9 mouse cellular contexts compared by ENCODE assay signal in genomic region chr5:107947548-107947947, GRCm38 (mm10). TPM values are rescaled to one million over a fixed set of nuclear protein-coding genes. Genes with fewer than 3 reads are reported as not detected.
DNase-seq lines count a peak whose midpoint lies in the region; ATAC-seq and TF ChIP-seq lines count a peak whose summit lies in the region.
"Had no signal": no experiment of that assay in that cellular context is flagged by ENCODE, and none has a peak within 500 bp of the region (broad histone marks: within the 10 kb centered on the region; RNA-seq: fewer than 3 reads in every experiment).

No protein-coding gene starts in this region.

- no peak for TF ChIP-seq CTCF in C2C12 (IDR thresholded peaks at IDR 0.05; ENCODE audit: control insufficient read depth, insufficient read depth, insufficient read length)

- ATAC-seq in megakaryocyte, adult 5-6 weeks (ENCODE audit: poor library complexity, severe bottlenecking): no peak

- no peak overlapping the region for H3K4me3 ChIP-seq in heart, embryonic 10.5 days
- H3K4me3 ChIP-seq in C2C12 (ENCODE audit: insufficient read depth, poor library complexity, severe bottlenecking): no peak overlapping the region
- H3K4me3 ChIP-seq: embryonic facial prominence, embryonic 13.5 days had no signal

- H3K27me3 ChIP-seq in heart, embryonic 10.5 days (ENCODE audit: insufficient read depth, poor library complexity, severe bottlenecking): no peaks in the 10 kb centered on the region
- H3K27me3 ChIP-seq in C2C12 (ENCODE audit: control insufficient read depth, insufficient read depth, insufficient read length): no peaks in the 10 kb centered on the region
- H3K27me3 ChIP-seq: embryonic facial prominence, embryonic 13.5 days had no signal

- peaks cover 10% of the 10 kb centered on the region for H3K79me2 ChIP-seq in C2C12 (ENCODE audit: control insufficient read depth, insufficient read depth)

- peaks cover 3% of the 10 kb centered on the region for H3K79me3 ChIP-seq in C2C12 (ENCODE audit: low read depth)

- H3K36me3 ChIP-seq in heart, embryonic 10.5 days: no peaks in the 10 kb centered on the region
- H3K36me3 ChIP-seq in C2C12 (ENCODE audit: control insufficient read depth, insufficient read depth): no peaks in the 10 kb centered on the region
- H3K36me3 ChIP-seq: embryonic facial prominence, embryonic 13.5 days had no signal

- H3K27ac ChIP-seq in heart, embryonic 10.5 days: no peak overlapping the region

- H3ac ChIP-seq in C2C12 (ENCODE audit: control insufficient read depth, insufficient read length, low read depth): no peak overlapping the region

- peak; percentile 57 for DNase-seq in heart, adult 8-10 months (ENCODE audit: low spot score)
- DNase-seq in heart, embryonic 10.5 days (ENCODE audit: low spot score): no peak
- DNase-seq in cerebellum, adult 11-12 months: peak; percentile 73
- DNase-seq in kidney, postnatal 25 days: peak; percentile 51 to 68
- no peak for DNase-seq in right cerebral cortex, postnatal 10 days (ENCODE audit: low spot score in 2 of 2)
- DNase-seq in right cerebral cortex, postnatal 4 days: no peak

- no peaks in the 10 kb centered on the region for H3K4me1 ChIP-seq in heart, embryonic 10.5 days

- 80% methylated on average over 2 of the region's 2 CpGs for WGBS in heart, embryonic 10.5 days

- no peaks in the 10 kb centered on the region for H3K9me3 ChIP-seq in heart, embryonic 10.5 days
- H3K9me3 ChIP-seq: embryonic facial prominence, embryonic 13.5 days had no signal

TF ChIP-seq in C2C12, 6 proteins besides CTCF, POLR2A, EP300 and RAD21:
- TF ChIP-seq MYOG (IDR thresholded peaks at IDR 0.05; ENCODE audit: control insufficient read depth, extremely low read depth, insufficient read length) (no peak), MYOD1 (IDR thresholded peaks at IDR 0.05; ENCODE audit: control insufficient read depth, insufficient read length, low read depth) (peak; percentile 23)

RNA-seq across cellular contexts. Expression of gene Fam69a, which starts 39.3 kb away (rescaled TPM):
- total RNA-seq in heart, adult 8-10 months (2022): 10 to 100 TPM in 3 of 4 experiments, 1 to 10 TPM in 1; 9.3 to 12.1 (median 11.2) TPM
- polyA plus RNA-seq in heart, embryonic 10.5 days (2016; fragmentation: Nextera tagmentation; extraction: Ambion mirVana): 18.6 and 20.0 TPM in 2 replicates
- 4.8 TPM for polyA plus RNA-seq in C2C12 (2012; fragmentation: generic; extraction: Trizol)
- 138 and 149 TPM in 2 replicates for total RNA-seq in megakaryocyte, adult 5-6 weeks (2015)
- total RNA-seq in megakaryocyte, adult 5-6 weeks (2017): 55.5 and 60.0 TPM in 2 replicates

RNA-seq across cellular contexts. Expression of gene Rpl5, which starts 47.2 kb away (rescaled TPM):
- total RNA-seq in heart, adult 8-10 months (2022): 10 to 100 TPM; 24.1 to 35.4 (median 32.1) TPM
- polyA plus RNA-seq in heart, embryonic 10.5 days (2016; fragmentation: Nextera tagmentation; extraction: Ambion mirVana): 61.9 and 78.8 TPM in 2 replicates
- 161 TPM for polyA plus RNA-seq in C2C12 (2012; fragmentation: generic; extraction: Trizol)
- 281 and 294 TPM in 2 replicates for total RNA-seq in megakaryocyte, adult 5-6 weeks (2015)
- total RNA-seq in megakaryocyte, adult 5-6 weeks (2017): 116 and 124 TPM in 2 replicates

Comparison
In these comparisons a context has a peak if more than half of its experiments do, and no peak if none do; other contexts are left out.
1. DNase-seq: peak in heart, adult 8-10 months (single experiment), cerebellum, adult 11-12 months (single experiment) and kidney, postnatal 25 days (2 of 2); none in heart, embryonic 10.5 days (single experiment), right cerebral cortex, postnatal 10 days (0 of 2) and right cerebral cortex, postnatal 4 days (single experiment).
2. RNA of gene Fam69a, which starts 39.3 kb away (total RNA-seq): 55.5 to 149 TPM in megakaryocyte, adult 5-6 weeks; 9.3 to 12.1 TPM in heart, adult 8-10 months; every median in the first group is over 4 times any median in the second.